Mouse (Mus musculus) hindbrain, embryonic 11.5 days (tissue): ENCODE measurements around the gene Chmp2a. TPM values are rescaled to one million over a fixed set of nuclear protein-coding genes. Genes with fewer than 3 reads are reported as not detected.
A peak's percentile ranks its signal among the peaks of the same experiment; 100 is the strongest.

Source experiments
- ATAC-seq: fragments of 200-750 bp; cut with Nextera tagmentation; 2 replicates; pipeline ENCODE4 v1.8.0; 2017; ENCODE audit warnings: mild to moderate bottlenecking, moderate TSS enrichment, moderate library complexity; ENCODE audit not compliant: low FRiP score
- DNase-seq: peaks from one replicate; pipeline ENCODE4 v3.0.0-alpha.2; 2015; ENCODE audit warnings: low spot score
- H3K27ac ChIP-seq: fragments of 300-500 bp; sonication (generic); 2 replicates; pipeline ENCODE4 v1.5.1; 2014; ENCODE audit warnings: mild to moderate bottlenecking, low read depth, low read length
- H3K27me3 ChIP-seq: fragments of 300-500 bp; sonication (generic); 2 replicates; pipeline ENCODE4 v1.6.1; 2014; ENCODE audit warnings: mild to moderate bottlenecking, low read length, moderate library complexity, mixed read lengths; ENCODE audit not compliant: control insufficient read depth, insufficient read depth
- H3K36me3 ChIP-seq: fragments of 300-500 bp; sonication (generic); 2 replicates; pipeline ENCODE4 v1.6.1; 2014; ENCODE audit warnings: mild to moderate bottlenecking, low read length, moderate library complexity, mixed read lengths; ENCODE audit not compliant: control insufficient read depth, insufficient read depth
- H3K4me1 ChIP-seq: fragments of 300-500 bp; sonication (generic); replicated peaks from 2 replicates; pipeline ENCODE4 v1.6.1; 2014; ENCODE audit warnings: low read length, mixed read lengths; ENCODE audit not compliant: control insufficient read depth, insufficient read depth
- H3K4me2 ChIP-seq: fragments of 300-500 bp; sonication (generic); replicated peaks from 2 replicates; pipeline ENCODE4 v1.6.1; 2014; ENCODE audit warnings: mild to moderate bottlenecking, low read depth, low read length
- H3K4me3 ChIP-seq: fragments of 300-500 bp; sonication (generic); 2 replicates; pipeline ENCODE4 v1.5.1; 2014; ENCODE audit warnings: low read depth, low read length
- H3K9ac ChIP-seq: fragments of 300-500 bp; sonication (generic); 2 replicates; pipeline ENCODE4 v1.6.1; 2014; ENCODE audit warnings: low read depth, low read length
- H3K9me3 ChIP-seq: fragments of 300-500 bp; sonication (generic); 2 replicates; pipeline ENCODE4 v1.6.1; 2016; ENCODE audit warnings: low read length; ENCODE audit not compliant: control insufficient read depth
- WGBS: fragments of 180-500 bp; shearing (Covaris S2); extraction: QIAGEN DNeasy Blood & Tissue Kit; methylation state at CpG from one replicate; pipeline ENCODE4 v1.1.7; 2014; 5-methylcytosine and 5-hydroxymethylcytosine counted together
- polyA plus RNA-seq: library from polyadenylated mRNA; unstranded; fragments of >200 nt; fragmentation: Nextera tagmentation; extraction: Ambion mirVana; gene quantifications from 2 replicates; pipeline ENCODE4 v1.2.1, GENCODE M21; 2014

The Chmp2a gene
- polyA plus RNA-seq, 1 experiment from 2014 or later, result 157 TPM

GRCm38 (mm10) chr7:13031069-13031468 lies 3.5 kb downstream of the Chmp2a start:
- H3K27ac ChIP-seq, result no peak overlapping the region
- H3K4me1 ChIP-seq, result peaks cover 13% of the 10 kb centered on the region; the same call in 1 of the 2 replicates
- H3K27me3 ChIP-seq, result no peaks in the 10 kb centered on the region
- ATAC-seq, result no peak
- WGBS, result 75% methylated on average over 5 of the region's 5 CpGs
- DNase-seq, result no peak
- H3K9me3 ChIP-seq, result no peaks in the 10 kb centered on the region
- peaks cover 38% of the 10 kb centered on the region for H3K36me3 ChIP-seq
- H3K9ac ChIP-seq, result no peak overlapping the region
- no peak overlapping the region for H3K4me3 ChIP-seq
- H3K4me2 ChIP-seq, result no peak overlapping the region

GRCm38 (mm10) chr7:13028986-13029385 lies 5.6 kb downstream of the Chmp2a start:
- no peak for DNase-seq

GRCm38 (mm10) chr7:13025511-13026112 lies 9.0 kb downstream of the Chmp2a start:
- peak overlapping the region; percentile 100; the same call in 1 of the 2 replicates for H3K27ac ChIP-seq
- H3K4me1 ChIP-seq, result peaks cover 8% of the 10 kb centered on the region; the same call in 1 of the 2 replicates
- DNase-seq (no peak), ATAC-seq (no peak)
- H3K9ac ChIP-seq, result peak overlapping the region; percentile 97
- peak overlapping the region; percentile 99 for H3K4me2 ChIP-seq
- H3K4me3 ChIP-seq, result peak overlapping the region; percentile 94
- H3K9me3 ChIP-seq, result no peaks in the 10 kb centered on the region
- peaks cover 31% of the 10 kb centered on the region for H3K36me3 ChIP-seq
- H3K27me3 ChIP-seq, result no peaks in the 10 kb centered on the region
- 33% methylated on average over 4 of the region's 4 CpGs for WGBS

More at GRCm38 (mm10) chr7:13028986-13029385, 5.6 kb downstream of the Chmp2a start:
- Histone ChIP-seq H3K4me1 (peaks cover 16% of the 10 kb centered on the region; the same call in 1 of the 2 replicates), H3K27ac (no peak overlapping the region), H3K27me3 (no peaks in the 10 kb centered on the region), H3K9me3 (no peaks in the 10 kb centered on the region), H3K4me3 (no peak overlapping the region), H3K36me3 (peaks cover 37% of the 10 kb centered on the region), H3K4me2 (no peak overlapping the region), H3K9ac (no peak overlapping the region)
- ATAC-seq, result no peak
- 94% methylated on average over 4 of the region's 4 CpGs for WGBS

- H3K27ac ChIP-seq, result peak overlapping the region; percentile 100
- peaks cover 30% of the 10 kb centered on the region for H3K36me3 ChIP-seq
- peak overlapping the region; percentile 99 for H3K4me2 ChIP-seq
- WGBS, result 0% methylated on average over 34 of the region's 44 CpGs
- peaks cover 8% of the 10 kb centered on the region; the same call in 1 of the 2 replicates for H3K4me1 ChIP-seq
- peak; percentile 81 for DNase-seq
- H3K9me3 ChIP-seq, result no peaks in the 10 kb centered on the region
- peak; percentile 69 for ATAC-seq
- H3K4me3 ChIP-seq, result peak overlapping the region; percentile 94
- peak overlapping the region; percentile 97 for H3K9ac ChIP-seq
- no peaks in the 10 kb centered on the region for H3K27me3 ChIP-seq
Observed at GRCm38 (mm10) chr7:13024805-13025204, 9.8 kb downstream of the Chmp2a start.

- Histone ChIP-seq H3K4me3 (peak overlapping the region; percentile 94), H3K9me3 (no peaks in the 10 kb centered on the region), H3K27ac (peak overlapping the region; percentile 100), H3K4me1 (peaks cover 8% of the 10 kb centered on the region; the same call in 1 of the 2 replicates), H3K27me3 (no peaks in the 10 kb centered on the region), H3K4me2 (peak overlapping the region; percentile 99), H3K9ac (peak overlapping the region; percentile 97), H3K36me3 (peaks cover 24% of the 10 kb centered on the region)
- DNase-seq (peak; percentile 96), ATAC-seq (peak; percentile 83)
- under 1% methylated on average over 57 of the region's 95 CpGs for WGBS
Observed at GRCm38 (mm10) chr7:13023928-13024731, 10.5 kb downstream of the Chmp2a start.

- Histone ChIP-seq H3K9ac (peak overlapping the region; percentile 68), H3K4me2 (peak overlapping the region; percentile 99), H3K4me3 (peak overlapping the region; percentile 94), H3K27ac (peak overlapping the region; percentile 100), H3K27me3 (no peaks in the 10 kb centered on the region), H3K9me3 (no peaks in the 10 kb centered on the region), H3K4me1 (peaks cover 8% of the 10 kb centered on the region; the same call in 1 of the 2 replicates), H3K36me3 (peaks cover 12% of the 10 kb centered on the region)
- WGBS, result 4% methylated on average over 31 of the region's 31 CpGs
- peak; percentile 73 for ATAC-seq
- peak; percentile 91 for DNase-seq
Observed at GRCm38 (mm10) chr7:13022773-13023535, 11.7 kb downstream of the Chmp2a start.

GRCm38 (mm10) chr7:13015217-13015616 lies 19.4 kb downstream of the Chmp2a start:
- ATAC-seq (no peak), DNase-seq (no peak)
- Histone ChIP-seq H3K4me1 (0 out of 2 replicates have a peak, but pooled peaks cover 2% of the 10 kb centered on the region), H3K27me3 (no peaks in the 10 kb centered on the region), H3K9ac (no peak overlapping the region), H3K27ac (no peak overlapping the region), H3K36me3 (no peaks in the 10 kb centered on the region), H3K4me2 (no peak overlapping the region), H3K4me3 (no peak overlapping the region), H3K9me3 (no peaks in the 10 kb centered on the region)
- WGBS, result 93% methylated on average over 1 of the region's 1 CpGs

GRCm38 (mm10) chr7:13014275-13014839 lies 20.2 kb downstream of the Chmp2a start:
- no peak for DNase-seq
- no peak for ATAC-seq

More at GRCm38 (mm10) chr7:13014275-13014839, 20.2 kb downstream of the Chmp2a start:
- Histone ChIP-seq H3K36me3 (no peaks in the 10 kb centered on the region), H3K9me3 (no peaks in the 10 kb centered on the region), H3K4me3 (no peak overlapping the region), H3K4me1 (0 out of 2 replicates have a peak, but pooled peaks cover 2% of the 10 kb centered on the region), H3K4me2 (no peak overlapping the region), H3K9ac (no peak overlapping the region), H3K27ac (no peak overlapping the region), H3K27me3 (no peaks in the 10 kb centered on the region)
- whole genome bisulfite sequencing, result 35% methylated on average over 6 of the region's 6 CpGs
